Mouse (Mus musculus): Measurements from ENCODE around the gene Nfatc2.
A peak's percentile ranks its signal among the peaks of the same experiment; 100 is the strongest.

Nfatc2 gene

DNA sequence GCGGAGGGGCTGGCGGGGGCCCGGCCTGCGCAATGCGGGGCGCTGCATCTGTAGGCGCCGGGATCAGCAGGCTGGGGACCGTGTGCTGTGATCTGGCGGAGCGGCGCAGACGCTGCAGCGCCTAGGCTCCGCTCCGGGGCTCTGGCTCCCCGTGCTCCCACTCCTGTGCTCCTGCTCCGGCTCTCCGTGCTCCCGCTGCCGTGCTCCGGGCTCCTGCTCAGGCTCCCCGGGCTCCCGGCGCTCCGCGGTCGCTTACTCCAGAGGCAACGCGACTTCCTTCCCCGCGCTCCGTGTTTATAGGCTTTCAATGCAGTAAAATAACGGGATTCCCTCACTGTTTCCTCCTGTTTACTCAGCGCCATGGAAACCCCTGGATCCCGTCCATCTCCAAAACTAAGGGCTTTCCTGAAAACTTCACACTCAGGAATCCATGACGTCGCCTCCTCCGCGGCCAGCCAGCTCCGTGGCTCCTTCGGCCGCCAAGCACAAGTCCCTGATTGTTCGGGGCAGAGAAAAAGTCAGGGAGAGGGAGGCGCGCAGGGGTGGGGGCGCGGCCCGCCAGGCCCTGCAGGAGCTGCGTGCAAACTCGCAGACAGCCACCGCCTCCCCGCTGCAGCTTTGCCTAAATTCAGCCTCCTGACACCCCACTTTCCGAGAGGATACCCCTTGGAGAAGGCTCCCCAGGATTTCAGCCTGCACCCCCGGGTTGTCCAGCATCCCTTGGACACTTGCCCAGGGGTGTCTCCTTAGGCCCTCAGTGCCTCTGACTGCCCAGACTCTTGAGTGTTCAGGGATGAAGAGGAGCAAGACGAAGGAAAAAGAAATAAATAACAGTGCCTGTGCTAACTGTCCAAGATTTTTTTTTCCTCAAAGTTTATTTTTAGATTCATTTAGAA is at the start of gene Nfatc2:
Gene Nfatc2, minus strand, starts transcription at position 167 of the 896 bp plus-strand sequence.
- peak; percentile 53 for DNase-seq

DNA sequence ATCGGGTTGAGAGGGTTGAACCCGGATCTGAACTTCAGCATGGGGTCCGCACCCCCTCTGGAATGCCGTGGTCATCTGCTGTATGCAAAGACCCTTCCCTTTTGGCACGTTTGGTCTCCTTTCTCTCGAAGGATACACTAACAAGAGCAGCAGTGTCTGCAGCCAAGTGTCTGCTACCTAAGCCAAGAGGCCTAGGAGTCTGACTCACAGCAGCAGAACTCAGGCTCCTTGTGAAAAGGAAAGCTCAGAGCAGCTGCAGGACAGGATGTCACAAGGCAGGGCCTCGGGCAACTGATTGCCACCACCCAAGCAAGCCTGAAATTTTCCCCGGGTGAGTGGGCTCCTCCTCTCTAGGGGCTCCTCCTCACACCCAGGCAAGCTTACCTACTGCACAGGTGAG is 46.7 kb upstream of the Nfatc2 start:
- DNase-seq = no peak

DNA sequence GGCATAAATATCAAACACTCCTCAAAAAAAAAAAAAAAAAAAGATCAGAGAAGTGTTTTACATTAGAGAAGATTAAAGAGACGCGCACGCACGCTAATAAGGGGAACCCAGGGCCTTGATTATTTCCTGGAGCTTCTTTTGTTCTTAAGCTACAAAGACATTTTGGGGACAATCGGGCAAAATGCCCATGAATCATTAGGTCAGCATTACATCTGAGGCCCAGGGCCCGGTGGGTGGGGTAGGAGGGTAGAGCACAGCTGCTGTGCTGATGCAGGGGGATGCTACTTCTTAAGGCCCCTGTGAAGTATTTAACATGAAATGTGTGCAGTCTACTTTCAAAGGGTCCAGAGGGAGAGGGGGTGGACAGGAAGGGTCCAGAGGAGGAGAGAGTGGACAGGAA is 43.4 kb upstream of the Nfatc2 start:
- no peak for DNase-seq

DNA sequence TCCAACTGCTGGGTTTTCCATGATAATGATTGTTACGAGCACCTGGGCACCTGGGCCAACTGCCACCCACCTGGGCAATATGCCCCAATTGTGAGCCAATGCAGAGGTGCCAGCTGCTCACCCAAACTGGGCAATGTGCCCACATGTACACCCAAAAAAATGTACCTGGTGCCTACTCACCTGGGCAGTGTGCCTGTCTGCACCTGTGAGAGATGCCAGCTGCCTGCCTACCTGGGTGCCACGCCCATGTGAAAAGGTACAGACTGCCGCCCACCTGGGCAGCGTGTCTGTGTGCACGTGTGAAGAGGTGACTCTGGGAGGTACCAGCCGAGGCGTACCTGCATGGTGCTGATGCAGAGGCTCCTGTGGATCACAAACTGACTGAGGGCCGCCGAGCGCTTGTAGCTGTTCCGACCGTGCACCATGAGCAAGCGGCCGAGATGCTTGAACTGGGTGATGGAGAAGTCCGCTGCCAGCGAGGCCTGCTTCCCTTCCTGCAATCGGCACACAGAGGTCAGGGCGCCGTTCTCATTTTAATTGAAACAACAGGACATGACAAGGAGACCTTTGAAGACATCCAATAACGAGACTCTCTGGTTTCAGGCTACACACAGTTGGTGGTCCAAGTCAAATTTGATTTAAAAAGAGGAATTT is 42.2 kb upstream of the Nfatc2 start:
- DNase-seq = no peak

DNA sequence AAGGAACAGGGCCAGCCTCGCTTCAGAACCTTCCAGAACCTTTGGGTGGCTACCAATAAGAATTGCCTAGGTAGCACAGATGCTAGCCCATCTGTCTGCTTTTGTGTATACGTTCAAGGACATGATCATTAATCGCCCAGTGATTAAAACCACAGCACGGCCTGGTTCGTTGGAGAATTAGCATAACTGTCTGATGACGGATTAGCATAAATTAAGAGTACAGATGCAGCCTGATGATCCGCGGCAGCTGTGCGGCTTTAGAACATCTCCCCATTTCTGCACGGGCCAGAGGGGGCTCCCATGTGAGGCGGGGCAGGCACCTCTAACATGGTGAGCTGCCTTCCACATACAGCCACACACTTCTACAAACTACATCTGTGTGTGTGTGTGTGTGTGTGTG is 40.7 kb upstream of the Nfatc2 start:
- no peak for DNase-seq

DNA sequence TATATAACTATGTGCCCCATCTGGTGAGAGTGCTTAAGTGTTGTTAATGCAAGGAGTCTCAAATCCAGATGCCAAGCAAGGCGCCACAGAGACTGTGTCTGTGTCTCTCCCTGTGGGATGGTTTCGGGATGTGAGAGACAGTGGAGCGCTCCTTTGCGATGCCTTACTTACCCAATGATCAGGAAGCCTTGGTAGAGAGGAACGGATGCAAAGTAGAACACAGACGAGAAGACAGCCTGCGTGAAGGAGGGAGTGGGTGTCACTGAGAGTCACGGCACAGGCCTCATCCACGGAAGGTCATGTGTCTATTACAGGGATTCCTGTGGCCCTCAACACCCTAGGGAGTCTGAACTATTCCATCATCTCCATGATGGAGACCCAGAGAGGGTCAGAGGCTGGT is 39.0 kb upstream of the Nfatc2 start:
- DNase-seq = no peak

DNA sequence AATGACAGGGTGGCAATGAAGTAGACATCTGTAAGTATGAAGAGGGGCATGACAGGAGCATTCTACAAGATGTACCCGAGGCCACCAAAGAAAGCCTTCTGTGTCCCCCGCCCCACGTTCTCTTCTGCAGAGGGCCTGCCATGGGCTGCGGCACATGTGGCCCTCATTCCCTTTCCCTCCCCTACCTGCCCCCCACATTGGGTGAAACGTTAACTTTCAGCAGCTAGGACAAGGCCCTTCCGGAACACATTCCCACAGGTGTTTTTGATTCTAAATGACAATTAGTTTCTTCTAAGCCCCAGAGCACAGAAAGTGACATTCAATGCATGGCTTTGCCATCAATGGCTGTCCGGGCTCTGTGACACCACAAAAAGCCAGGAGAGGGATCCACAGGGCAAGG is 33.4 kb upstream of the Nfatc2 start:
- no peak for DNase-seq

DNA sequence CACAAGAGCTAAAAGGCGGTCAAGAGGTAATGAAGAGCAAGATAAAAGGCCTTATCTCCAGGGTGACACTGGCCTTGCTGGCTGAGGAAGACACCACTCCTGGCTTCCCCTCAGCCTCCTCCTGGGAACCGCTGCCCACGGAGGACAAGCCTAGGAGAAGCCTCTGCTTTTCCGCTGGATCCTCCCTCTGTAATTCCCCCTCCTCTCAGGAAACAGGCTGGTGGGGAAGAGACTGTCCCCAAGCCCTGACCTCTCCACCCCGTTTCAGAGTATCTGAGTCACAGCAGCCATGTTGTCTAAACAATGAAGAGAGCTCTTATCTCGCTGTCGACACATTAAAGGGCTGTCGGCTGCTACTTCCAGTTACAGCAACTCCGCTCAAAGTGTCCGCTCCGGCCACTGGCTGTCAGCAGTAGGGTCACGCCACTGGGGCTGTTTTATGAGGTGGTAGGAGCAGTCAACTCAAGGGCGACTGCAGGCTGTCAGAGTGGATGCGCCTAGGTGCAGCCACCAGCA is 31.9 kb upstream of the Nfatc2 start:
- no peak for DNase-seq

DNA sequence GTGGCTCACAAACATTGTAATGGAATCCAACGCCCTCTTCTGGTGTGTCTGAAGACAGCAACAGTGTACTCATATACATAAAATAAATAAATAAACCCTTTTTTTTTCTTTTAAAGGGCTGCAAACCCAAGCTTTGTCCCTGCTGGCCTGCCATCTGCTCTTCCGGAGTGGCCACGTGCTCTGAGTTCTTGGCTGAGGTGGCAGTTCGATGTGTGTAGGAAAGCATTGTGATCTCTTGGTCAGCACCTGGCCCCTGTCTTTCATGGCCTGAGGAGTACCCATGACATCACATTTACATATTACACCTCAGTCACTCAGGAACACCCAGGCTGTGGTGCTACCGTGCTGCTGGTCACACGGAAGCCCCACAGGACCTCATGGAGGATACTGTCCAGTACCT is 31.1 kb upstream of the Nfatc2 start:
- peak; percentile 46 for DNase-seq

DNA sequence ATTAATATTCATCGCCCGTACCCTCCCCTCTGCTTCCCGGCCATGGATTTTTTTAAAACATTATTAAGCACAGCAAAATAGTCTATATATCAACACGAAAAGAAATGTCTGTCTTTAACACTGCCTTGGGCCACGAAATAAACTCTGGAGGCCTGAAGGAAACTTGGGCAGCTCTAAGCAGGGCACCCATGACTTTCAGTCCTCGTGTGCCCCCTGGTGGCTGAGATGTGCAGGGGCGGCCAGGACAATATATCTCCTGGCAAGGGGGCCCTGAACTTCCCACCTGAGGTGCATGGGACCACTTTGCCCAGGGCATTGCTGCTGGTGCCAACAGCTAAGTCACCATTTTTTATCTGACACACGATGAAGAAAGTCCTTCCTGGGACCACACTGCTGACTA is 27.3 kb upstream of the Nfatc2 start:
- peak; percentile 59 for DNase-seq

DNA sequence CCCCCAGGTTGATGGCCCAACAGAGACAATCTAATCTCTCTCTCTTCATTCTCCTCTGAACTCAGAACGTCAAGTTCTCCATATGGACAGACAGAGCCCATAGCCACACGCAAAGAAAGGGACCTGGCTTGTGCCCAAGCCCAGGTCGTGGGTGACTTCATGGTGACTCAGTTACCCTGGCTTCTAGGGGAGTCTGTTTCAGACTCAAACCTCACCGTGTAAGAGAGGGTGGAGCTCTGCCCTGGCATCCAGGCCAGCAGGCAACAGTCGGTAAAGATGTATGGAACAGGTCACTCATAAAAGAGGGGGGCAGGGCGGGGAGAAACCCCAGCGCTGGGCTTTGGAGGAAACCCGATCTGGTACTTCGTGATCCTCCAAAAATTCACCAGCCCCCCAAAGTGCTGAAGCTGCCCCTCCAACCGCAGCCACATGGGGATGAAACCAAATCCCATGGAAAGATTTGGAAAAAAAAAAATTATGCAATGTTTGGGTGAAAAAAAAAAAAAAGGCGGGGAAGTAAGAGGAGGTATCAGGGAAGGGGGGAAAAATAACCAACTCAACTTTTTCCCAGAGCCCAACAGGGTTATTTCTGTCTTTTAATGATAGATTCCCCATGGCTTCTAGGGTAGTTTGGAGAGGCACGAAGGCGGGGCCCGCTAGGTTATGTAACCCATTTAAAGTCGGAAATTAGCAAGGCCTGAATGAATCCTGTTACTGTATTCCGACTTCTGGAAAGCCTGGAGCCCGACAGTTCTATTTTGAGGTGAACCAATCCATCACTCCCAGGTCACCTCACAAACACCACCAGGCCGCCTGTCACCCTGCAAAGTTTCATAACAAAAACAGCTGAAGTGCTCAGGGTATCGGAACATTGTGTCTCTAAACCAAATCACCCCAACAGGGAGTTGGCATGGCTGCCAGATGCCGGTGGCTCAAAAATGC is 26.6 kb upstream of the Nfatc2 start:
- no peak for DNase-seq

DNA sequence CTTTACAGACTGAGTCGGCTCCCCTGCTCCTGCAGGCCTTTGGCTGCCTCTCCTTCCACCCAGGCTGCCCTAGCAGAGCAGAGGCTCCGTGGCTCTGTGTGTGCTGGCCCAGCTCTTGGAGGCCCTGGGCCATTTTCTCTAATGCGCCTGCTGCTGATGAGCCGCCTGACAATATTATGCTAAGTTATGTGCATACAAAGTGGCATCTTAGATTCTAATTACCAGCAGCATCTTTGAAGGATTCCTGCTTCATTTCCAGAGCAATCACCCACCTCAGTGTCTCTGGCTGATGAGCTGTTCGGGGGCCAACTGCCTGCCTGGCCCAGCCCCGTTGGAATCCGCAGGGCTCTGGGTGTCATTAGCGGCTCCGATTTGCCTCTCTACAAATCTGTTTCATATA is 24.9 kb upstream of the Nfatc2 start:
- no peak for DNase-seq

DNA sequence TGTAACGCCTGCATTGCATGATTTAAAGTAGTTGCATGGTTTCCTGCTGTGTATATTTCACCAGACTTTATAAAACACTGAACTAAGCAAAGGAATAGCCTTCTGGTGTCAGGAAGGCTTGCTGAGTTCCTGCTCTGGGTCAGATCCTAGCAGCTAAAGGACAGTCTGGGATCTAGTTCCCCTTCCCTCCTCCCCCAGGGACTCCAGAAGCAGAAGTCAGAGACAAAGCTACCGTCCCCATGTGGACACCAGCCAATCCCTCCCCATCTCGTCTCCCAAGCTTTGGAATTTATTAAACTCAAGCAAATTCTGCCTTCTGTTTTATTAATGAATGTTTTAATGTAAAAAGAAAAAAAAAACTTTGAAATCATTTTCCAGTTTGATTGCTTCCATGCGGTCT is 23.6 kb upstream of the Nfatc2 start:
- DNase-seq = no peak

DNA sequence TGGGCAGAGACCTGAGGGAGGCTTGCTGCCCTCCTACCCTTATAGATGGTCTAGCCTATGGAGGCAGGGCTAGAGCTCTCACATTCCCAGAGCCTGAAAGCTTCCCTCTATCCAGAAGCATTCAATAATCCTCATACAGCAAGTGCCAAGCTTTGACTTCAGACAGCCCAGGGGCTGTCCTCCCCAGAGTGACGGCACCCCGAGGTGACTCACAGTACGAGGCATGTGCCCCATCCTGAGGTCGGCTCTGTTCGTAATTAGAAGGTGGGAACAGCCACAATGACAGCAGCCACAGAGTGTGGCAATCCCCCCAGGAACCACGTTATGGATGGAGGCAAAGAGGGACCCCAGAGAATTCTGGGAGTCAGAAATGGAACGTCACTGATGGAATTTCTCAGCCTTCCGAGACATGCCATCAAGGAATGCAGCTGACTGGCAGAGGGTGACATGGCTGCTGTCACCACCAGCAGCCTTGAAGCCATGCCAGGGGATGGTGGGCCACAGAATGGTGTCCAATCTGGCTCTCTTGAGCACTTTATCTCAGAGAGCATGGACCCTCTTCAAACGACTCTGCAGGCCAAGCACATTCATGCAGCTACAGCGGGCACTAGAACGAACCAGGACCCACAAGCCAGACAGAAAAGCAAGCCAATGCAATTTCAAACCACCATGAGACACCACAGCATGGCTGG is 19.8 kb upstream of the Nfatc2 start:
- no peak for DNase-seq

DNA sequence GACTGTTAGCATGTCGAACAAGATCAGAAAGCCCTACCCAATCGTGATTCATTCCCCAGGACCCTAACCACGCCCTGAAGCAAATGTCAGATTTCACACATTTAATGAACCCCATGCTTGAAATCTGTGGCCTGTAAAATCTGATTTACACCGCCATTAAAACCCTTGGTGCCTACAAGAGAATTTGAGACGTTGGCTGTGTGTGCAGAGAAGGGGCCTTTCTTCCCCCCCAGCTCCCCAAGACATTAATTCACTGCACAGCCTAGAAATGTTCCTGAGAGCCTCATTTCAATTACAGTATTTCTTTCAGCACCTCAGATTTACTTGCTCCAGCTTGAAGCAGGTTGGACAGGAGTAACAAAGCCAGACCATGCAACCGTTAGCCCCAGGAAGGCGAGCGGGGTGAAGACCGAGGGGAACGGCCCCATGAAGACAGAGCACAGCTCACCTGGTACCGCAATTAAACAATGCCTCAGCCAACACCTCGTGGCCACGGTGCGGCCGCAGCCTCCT is 16.8 kb upstream of the Nfatc2 start:
- DNase-seq = no peak

DNA sequence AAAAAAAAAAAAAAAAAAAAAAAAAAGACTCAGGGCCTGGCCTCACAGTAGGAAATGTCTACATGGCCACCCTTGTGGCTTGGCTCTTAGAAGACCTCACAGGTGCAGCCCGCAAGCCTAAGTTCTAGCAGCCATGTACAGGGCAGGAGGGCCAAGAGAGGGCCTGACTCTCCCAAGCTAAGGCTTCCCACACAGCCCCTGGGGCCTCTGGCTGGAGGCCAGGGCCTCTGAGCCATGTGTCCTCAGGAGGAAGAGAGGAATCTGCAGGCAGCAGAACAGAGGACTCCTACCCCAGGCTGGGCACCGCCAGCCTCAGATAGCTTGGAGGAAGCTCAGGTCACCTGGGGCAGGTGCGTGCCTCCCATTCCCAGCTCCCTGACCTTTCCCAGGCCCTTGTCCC is 13.7 kb upstream of the Nfatc2 start:
- DNase-seq = no peak

DNA sequence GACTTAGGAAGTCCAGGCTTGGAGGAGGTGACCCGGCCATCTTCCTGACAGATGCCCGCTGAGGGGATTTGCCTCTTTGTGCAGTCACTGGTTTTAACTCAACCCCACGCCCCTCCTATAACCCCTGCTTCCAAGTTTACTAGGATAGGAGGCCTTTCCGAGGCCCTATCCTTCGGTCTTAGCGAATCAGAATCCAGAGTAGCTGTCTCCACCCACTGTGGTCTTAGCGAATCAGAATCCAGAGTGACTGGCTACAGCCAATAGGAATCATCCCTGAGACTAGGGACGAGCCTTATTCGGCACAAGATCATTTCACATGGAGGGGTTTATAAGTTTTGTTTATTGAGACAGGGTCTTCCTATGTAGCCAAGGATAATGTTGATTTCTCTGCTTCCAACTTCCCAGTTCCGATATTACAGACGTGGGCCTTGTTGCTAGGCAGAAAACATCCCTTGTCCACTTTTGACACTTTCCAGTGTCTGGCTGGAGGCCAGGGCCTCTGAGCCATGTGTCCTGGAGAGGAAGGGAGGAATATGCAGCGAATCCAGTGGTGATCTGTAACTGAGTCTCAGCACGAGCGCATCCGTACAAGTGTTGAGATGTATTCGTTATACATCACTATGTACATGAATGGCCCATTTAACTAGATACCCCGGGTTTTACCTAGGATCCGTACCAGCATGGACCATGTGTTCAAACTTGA is 12.9 kb upstream of the Nfatc2 start:
- DNase-seq = no peak

DNA sequence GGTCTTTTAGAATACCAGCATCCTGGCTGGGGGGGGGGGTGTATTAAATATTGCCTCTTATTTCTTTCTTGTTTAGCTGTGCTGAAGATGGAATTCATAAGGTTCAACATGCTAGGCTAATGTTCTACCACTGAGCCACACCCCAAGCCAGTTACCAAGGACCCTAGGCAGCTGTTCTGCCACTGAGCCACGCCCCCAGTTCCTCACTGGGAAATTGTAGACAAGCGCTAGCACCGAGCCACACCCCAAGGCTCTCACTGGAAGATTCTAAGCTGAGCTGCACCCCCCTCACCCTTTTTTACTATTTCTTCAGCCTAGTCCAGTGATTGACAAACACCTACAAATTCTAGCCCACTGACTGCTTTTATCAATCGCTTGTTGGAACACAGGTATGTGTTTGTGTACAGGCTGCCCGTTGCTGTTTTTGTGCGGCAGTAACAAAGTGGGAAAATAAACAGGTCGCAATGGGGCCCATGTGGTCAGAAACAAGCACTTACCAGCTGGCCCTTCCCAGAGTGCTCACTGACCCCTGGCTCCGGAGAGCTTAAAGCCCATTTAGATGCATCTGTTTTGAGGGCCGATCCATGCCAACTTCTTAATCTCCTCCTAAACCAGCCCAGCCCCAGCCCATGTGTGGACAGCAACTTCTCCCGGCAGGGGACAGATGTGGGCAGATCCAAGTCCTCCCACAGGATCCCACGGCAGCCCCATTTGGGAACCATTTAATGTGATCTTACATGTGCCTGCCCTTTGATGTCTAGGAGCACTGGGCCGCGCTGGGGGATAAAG is 11.8 kb upstream of the Nfatc2 start:
- no peak for DNase-seq

DNA sequence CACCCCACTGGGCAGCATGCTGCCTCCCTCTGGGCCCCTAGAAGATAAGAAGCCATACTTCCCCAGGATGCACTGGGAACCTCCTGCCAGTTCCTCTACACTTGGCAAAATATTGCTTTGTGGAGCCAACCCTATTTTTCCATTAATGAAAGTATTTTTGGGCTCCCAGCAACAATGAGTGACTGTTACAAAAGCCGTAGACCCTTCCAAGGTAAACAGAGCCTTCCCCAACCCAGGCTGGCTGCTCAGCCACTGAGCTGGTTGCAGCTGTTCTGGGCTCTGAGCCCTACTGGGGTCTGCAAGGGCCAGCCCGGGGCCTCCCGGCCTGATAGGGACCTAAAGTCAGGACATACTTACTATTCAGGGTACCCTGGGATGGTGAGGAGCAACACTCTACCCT is 9.5 kb upstream of the Nfatc2 start:
- DNase-seq = no peak

DNA sequence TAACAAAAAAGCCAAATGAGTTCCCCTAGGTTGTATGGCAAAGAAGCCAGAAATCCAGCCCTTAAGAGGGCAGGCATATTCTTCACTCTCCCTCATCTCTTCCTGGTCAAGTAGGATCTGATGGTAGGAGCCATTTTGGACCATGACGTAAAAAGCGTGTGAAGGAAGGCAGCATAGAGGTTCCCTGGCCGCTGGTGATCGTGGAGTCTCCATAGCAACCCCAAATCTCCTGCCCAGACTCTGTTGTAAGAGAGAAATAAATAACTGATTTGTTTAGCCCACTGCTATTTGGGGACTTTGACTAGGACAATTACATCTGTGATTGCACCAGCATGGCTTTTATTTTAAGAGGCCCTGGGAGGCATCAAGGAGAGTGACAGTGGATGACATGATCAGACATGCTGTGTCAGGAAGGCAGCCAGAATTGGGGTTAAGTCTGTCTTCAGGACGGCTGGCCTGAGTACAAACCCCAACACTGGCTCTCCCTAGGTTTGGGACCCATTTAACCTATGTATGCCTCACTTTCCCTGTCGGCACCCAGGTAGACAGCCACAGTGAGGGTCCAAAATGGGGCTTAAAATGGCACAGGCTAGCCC is 8.3 kb upstream of the Nfatc2 start:
- DNase-seq = no peak
